Mouse (Mus musculus): Measurements from ENCODE around the gene Ccdc127.
A peak's percentile ranks its signal among the peaks of the same experiment; 100 is the strongest.

Gene Ccdc127

GRCm38 (mm10) chr13:74390371-74390990 is 40.4 kb downstream of the Ccdc127 start, which contains the start of gene Zfp72:
TSS of gene Zfp72 (minus strand) at chr13:74390836.
- DNase-seq = peak; percentile 79

- DNase-seq = no peak
Measured at GRCm38 (mm10) chr13:74391156-74391555, 41.0 kb downstream of the Ccdc127 start.

DNA sequence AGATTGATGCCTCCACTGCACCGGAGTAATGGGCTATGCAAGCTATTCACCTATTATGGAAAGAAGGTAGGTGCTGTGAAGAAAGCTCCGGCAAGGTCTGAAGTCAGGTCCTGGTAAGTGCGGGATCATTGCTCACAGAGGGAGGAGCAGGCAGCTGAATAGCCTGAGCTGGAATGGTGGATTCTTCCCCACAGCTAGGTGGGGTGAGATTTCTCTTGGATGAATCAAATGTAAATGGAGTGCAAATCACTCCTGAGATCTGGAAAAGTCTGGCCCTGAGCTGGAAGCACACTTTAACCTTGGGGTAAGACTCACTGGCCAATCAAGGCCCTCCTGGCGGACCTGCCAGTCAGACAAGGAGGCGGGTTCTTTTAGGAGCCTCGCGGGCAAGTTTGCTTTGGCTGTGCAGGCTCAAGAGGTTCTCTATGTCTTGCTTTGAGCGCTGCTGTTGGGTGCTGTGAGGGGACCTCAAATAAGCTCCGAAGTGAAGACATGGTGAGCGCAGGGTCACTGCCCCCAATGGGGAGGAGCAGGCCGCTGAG is 49.3 kb downstream of the Ccdc127 start, which contains the start of gene Ftl1-ps1:
Gene Ftl1-ps1, plus strand, starts transcription at position 397 of the 542 bp plus-strand sequence.
- no peak for DNase-seq

All from lung, postnatal 10 days (tissue).